Mouse (Mus musculus): ENCODE data around the gene Mob3c. TPM values are rescaled to one million over a fixed set of nuclear protein-coding genes. Genes with fewer than 3 reads are reported as not detected.

Mob3c gene
- polyA plus RNA-seq, 1 experiment: 4.3 TPM

DNA sequence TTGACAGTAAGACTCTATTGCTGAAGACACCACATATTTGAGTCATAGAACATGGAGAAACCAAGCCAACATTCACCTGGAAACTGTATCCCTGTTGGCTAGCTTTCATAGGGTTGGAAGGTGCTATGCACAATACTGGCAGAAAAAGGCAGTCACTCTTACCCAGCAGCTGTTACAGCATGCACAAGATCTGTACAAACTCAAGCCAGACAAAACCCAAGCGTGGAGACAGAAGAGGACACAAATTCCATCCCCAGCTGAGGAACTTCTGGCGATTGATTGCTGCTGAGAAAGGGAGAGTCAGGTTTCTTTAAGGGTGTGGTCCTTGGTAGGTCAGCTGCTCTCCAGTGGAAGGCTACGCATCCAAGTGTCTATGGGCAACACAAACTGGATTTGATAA lies 7.7 kb upstream of the Mob3c start:
- Histone ChIP-seq H3K4me1 (ENCODE audit: control insufficient read depth, insufficient read depth, low read length) (peaks cover 5% of the 10 kb centered on the region), H3K9me3 (replicated peaks; ENCODE audit: control insufficient read depth, insufficient read depth, low read length, poor library complexity, severe bottlenecking) (no peaks in the 10 kb centered on the region), H3K36me3 (ENCODE audit: control insufficient read depth, insufficient read depth, low read length, poor library complexity, severe bottlenecking) (0 out of 2 replicates have a peak, but pooled peaks cover 4% of the 10 kb centered on the region), H3K27ac (ENCODE audit: insufficient read depth, low read length) (no peak overlapping the region), H3K4me3 (ENCODE audit: low read depth, low read length) (no peak overlapping the region), H3K27me3 (ENCODE audit: control insufficient read depth, insufficient read depth, low read length, poor library complexity, severe bottlenecking) (no peaks in the 10 kb centered on the region), H3K9ac (ENCODE audit: low read depth, poor library complexity, severe bottlenecking) (no peak overlapping the region)
- TF ChIP-seq EP300 (IDR thresholded peaks at IDR 0.05; ENCODE audit: insufficient read depth, low read depth, low read length) (no peak), CTCF (IDR thresholded peaks at IDR 0.05; ENCODE audit: low read depth, low read length) (no peak), POLR2A (IDR thresholded peaks at IDR 0.05; ENCODE audit: insufficient read depth, low read length) (no peak)

DNA sequence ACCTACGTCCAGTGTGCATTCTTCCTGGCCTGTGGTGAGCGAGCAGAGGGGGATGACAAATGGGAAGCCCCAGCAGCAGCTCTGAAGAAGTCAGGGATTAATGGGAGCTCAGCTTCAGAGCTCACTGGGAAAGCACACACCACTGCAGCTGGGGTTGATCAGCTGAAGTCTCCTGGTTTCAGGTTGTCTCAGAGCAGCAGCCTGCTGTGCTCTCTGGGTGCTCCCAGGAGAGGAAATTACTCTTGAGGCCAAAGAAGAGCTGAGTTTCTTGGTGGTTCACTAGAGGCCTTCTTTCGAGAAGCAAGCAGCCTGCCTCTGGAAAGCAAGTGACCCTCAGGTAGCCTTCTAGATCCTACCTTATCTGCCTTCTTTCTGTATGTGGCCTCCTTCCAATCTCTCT lies 6.9 kb upstream of the Mob3c start:
- TF ChIP-seq POLR2A (IDR thresholded peaks at IDR 0.05; ENCODE audit: insufficient read depth, low read length) (no peak), CTCF (IDR thresholded peaks at IDR 0.05; ENCODE audit: low read depth, low read length) (no peak), EP300 (IDR thresholded peaks at IDR 0.05; ENCODE audit: insufficient read depth, low read depth, low read length) (no peak)
- H3K36me3 ChIP-seq (ENCODE audit: control insufficient read depth, insufficient read depth, low read length, poor library complexity, severe bottlenecking): no peaks in the 10 kb centered on the region

DNA sequence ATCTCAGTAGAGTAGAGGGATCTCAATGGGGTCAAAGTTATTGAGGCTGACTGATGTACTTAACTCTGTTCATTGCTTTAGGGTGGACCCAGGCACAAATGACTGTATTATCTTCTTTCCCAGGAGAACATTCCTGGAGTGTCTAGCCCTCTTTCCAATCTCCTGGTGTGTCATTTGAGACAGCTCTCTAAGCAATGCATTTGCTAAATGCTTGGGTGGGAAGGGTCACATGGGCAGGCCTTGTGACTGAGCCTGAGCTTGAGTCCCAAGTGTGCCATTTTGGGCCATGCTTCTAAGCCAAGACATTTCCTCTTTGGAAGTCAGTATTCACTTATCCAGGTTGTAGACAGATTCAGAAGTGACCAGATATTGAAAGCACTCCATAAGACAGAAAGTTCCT lies 6.5 kb upstream of the Mob3c start:
- Histone ChIP-seq H3K27ac (ENCODE audit: insufficient read depth, low read length) (no peak overlapping the region), H3K4me1 (ENCODE audit: control insufficient read depth, insufficient read depth, low read length) (peaks cover 5% of the 10 kb centered on the region)
- no peak for TF ChIP-seq CTCF (IDR thresholded peaks at IDR 0.05; ENCODE audit: low read depth, low read length)
- TF ChIP-seq POLR2A (IDR thresholded peaks at IDR 0.05; ENCODE audit: insufficient read depth, low read length): no peak
- TF ChIP-seq EP300 (IDR thresholded peaks at IDR 0.05; ENCODE audit: insufficient read depth, low read depth, low read length): no peak

More for the DNA sequence above, 6.9 kb upstream of the Mob3c start:
- Histone ChIP-seq H3K9me3 (replicated peaks; ENCODE audit: control insufficient read depth, insufficient read depth, low read length, poor library complexity, severe bottlenecking) (no peaks in the 10 kb centered on the region), H3K4me3 (ENCODE audit: low read depth, low read length) (no peak overlapping the region), H3K27ac (ENCODE audit: insufficient read depth, low read length) (no peak overlapping the region), H3K4me1 (ENCODE audit: control insufficient read depth, insufficient read depth, low read length) (peaks cover 5% of the 10 kb centered on the region), H3K27me3 (ENCODE audit: control insufficient read depth, insufficient read depth, low read length, poor library complexity, severe bottlenecking) (no peaks in the 10 kb centered on the region), H3K9ac (ENCODE audit: low read depth, poor library complexity, severe bottlenecking) (no peak overlapping the region)

DNA sequence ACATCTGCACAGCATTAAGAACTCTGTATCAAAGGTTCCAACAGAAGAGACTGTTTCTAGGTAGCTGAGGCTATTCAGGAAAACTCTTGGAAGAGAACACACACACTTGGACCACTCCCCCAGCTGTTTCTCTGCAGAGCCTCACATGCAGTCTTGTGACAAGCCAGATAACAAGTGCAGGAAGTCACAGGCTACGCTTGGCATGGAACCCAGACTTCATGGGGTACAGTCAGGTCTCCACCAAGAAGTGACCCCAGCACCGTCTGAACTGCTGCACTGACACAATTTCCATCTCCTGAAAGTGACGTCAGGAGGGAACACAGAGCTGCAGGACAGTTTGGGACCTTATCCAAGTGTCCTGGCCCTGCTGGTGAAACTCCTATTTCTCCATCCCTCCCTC lies 6.0 kb upstream of the Mob3c start:
- H3K36me3 ChIP-seq (ENCODE audit: control insufficient read depth, insufficient read depth, low read length, poor library complexity, severe bottlenecking): no peaks in the 10 kb centered on the region
- TF ChIP-seq EP300 (IDR thresholded peaks at IDR 0.05; ENCODE audit: insufficient read depth, low read depth, low read length) (no peak), CTCF (IDR thresholded peaks at IDR 0.05; ENCODE audit: low read depth, low read length) (no peak), POLR2A (IDR thresholded peaks at IDR 0.05; ENCODE audit: insufficient read depth, low read length) (no peak)

More for the DNA sequence above, 6.5 kb upstream of the Mob3c start:
- Histone ChIP-seq H3K4me3 (ENCODE audit: low read depth, low read length) (no peak overlapping the region), H3K27me3 (ENCODE audit: control insufficient read depth, insufficient read depth, low read length, poor library complexity, severe bottlenecking) (no peaks in the 10 kb centered on the region), H3K9ac (ENCODE audit: low read depth, poor library complexity, severe bottlenecking) (no peak overlapping the region), H3K36me3 (ENCODE audit: control insufficient read depth, insufficient read depth, low read length, poor library complexity, severe bottlenecking) (no peaks in the 10 kb centered on the region), H3K9me3 (replicated peaks; ENCODE audit: control insufficient read depth, insufficient read depth, low read length, poor library complexity, severe bottlenecking) (no peaks in the 10 kb centered on the region)

DNA sequence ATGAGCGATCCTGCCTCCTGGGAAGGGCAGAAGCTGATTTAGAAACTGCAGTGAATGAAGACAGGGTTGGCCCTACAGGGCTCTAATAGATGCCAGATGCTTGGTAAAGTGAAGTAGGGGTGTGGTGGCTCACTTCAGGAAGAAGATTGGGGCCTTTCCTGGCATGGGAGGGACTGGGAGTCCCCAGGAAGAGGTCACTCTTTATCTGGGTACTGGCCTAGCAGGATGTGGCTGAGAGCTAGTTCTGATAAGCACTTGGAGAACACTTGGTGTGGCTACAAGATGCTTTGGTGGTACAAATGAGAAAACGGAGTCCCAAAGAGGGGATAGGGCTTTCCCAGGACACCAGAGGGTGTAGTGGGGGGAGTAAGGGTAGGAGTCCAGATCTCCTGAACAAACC lies 3.7 kb upstream of the Mob3c start:
- H3K4me3 ChIP-seq (ENCODE audit: low read depth, low read length): no peak overlapping the region
- no peak overlapping the region for H3K27ac ChIP-seq (ENCODE audit: insufficient read depth, low read length)
- H3K36me3 ChIP-seq (ENCODE audit: control insufficient read depth, insufficient read depth, low read length, poor library complexity, severe bottlenecking): no peaks in the 10 kb centered on the region
- peaks cover 5% of the 10 kb centered on the region for H3K4me1 ChIP-seq (ENCODE audit: control insufficient read depth, insufficient read depth, low read length)
- H3K9me3 ChIP-seq (replicated peaks; ENCODE audit: control insufficient read depth, insufficient read depth, low read length, poor library complexity, severe bottlenecking): no peaks in the 10 kb centered on the region
- TF ChIP-seq POLR2A (IDR thresholded peaks at IDR 0.05; ENCODE audit: insufficient read depth, low read length) (no peak), CTCF (IDR thresholded peaks at IDR 0.05; ENCODE audit: low read depth, low read length) (no peak), EP300 (IDR thresholded peaks at IDR 0.05; ENCODE audit: insufficient read depth, low read depth, low read length) (no peak)
- H3K9ac ChIP-seq (ENCODE audit: low read depth, poor library complexity, severe bottlenecking): no peak overlapping the region
- no peaks in the 10 kb centered on the region for H3K27me3 ChIP-seq (ENCODE audit: control insufficient read depth, insufficient read depth, low read length, poor library complexity, severe bottlenecking)

More for the DNA sequence above, 6.0 kb upstream of the Mob3c start:
- H3K27ac ChIP-seq (ENCODE audit: insufficient read depth, low read length): no peak overlapping the region
- H3K9ac ChIP-seq (ENCODE audit: low read depth, poor library complexity, severe bottlenecking): no peak overlapping the region
- H3K4me1 ChIP-seq (ENCODE audit: control insufficient read depth, insufficient read depth, low read length): peaks cover 5% of the 10 kb centered on the region
- H3K9me3 ChIP-seq (replicated peaks; ENCODE audit: control insufficient read depth, insufficient read depth, low read length, poor library complexity, severe bottlenecking): no peaks in the 10 kb centered on the region
- no peak overlapping the region for H3K4me3 ChIP-seq (ENCODE audit: low read depth, low read length)
- H3K27me3 ChIP-seq (ENCODE audit: control insufficient read depth, insufficient read depth, low read length, poor library complexity, severe bottlenecking): no peaks in the 10 kb centered on the region

DNA sequence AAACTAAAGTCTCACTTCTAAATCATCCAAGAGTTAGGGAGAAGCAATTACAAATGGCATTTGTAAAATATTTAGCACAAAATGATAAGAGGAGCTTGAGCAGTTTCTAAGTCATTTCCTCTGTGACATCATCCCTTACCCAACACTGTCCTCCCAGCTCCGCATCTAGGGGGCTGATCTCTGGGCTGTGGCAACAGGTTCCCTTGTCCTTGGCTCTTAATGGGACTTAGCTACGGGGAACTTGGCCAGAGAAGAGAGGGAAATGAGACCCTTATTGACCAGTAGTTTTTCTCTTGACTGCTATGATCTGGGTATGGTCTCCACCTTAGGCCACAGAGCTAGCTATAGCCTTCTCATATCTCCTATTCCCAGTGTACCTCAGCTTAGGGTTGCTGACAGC lies 2.6 kb upstream of the Mob3c start:
- Histone ChIP-seq H3K27me3 (ENCODE audit: control insufficient read depth, insufficient read depth, low read length, poor library complexity, severe bottlenecking) (no peaks in the 10 kb centered on the region), H3K4me1 (ENCODE audit: control insufficient read depth, insufficient read depth, low read length) (peaks cover 5% of the 10 kb centered on the region), H3K9me3 (replicated peaks; ENCODE audit: control insufficient read depth, insufficient read depth, low read length, poor library complexity, severe bottlenecking) (no peaks in the 10 kb centered on the region), H3K36me3 (ENCODE audit: control insufficient read depth, insufficient read depth, low read length, poor library complexity, severe bottlenecking) (no peaks in the 10 kb centered on the region), H3K27ac (ENCODE audit: insufficient read depth, low read length) (no peak overlapping the region), H3K9ac (ENCODE audit: low read depth, poor library complexity, severe bottlenecking) (no peak overlapping the region), H3K4me3 (ENCODE audit: low read depth, low read length) (no peak overlapping the region)
- TF ChIP-seq CTCF (IDR thresholded peaks at IDR 0.05; ENCODE audit: low read depth, low read length): no peak
- no peak for TF ChIP-seq EP300 (IDR thresholded peaks at IDR 0.05; ENCODE audit: insufficient read depth, low read depth, low read length)
- TF ChIP-seq POLR2A (IDR thresholded peaks at IDR 0.05; ENCODE audit: insufficient read depth, low read length): no peak
